Mouse (Mus musculus) heart, embryonic 13.5 days (tissue): Measurements from ENCODE around the gene Washc1. TPM values are rescaled to one million over a fixed set of nuclear protein-coding genes. Genes with fewer than 3 reads are reported as not detected.
"Not testable (repeated sequence)": the region's sequence is repeated elsewhere in the genome, so short reads cannot be mapped to it uniquely, and the experiment has no call there.

Experiments used
- ATAC-seq: fragments of 200-750 bp; cut with Nextera tagmentation; 2 replicates; pipeline ENCODE4 v1.8.0; 2017; ENCODE audit warnings: moderate TSS enrichment; ENCODE audit not compliant: insufficient number of reproducible peaks, low FRiP score, low TSS enrichment; ENCODE audit errors: extremely low read depth
- H3K27ac ChIP-seq: fragments of 300-500 bp; sonication (generic); replicated peaks from 2 replicates; pipeline ENCODE4 v1.5.1; 2015; ENCODE audit warnings: moderate library complexity, mild to moderate bottlenecking, inconsistent platforms
- H3K27me3 ChIP-seq: fragments of 300-500 bp; sonication (generic); replicated peaks from 2 replicates; pipeline ENCODE4 v1.6.1; 2015; ENCODE audit warnings: mild to moderate bottlenecking, inconsistent platforms
- H3K36me3 ChIP-seq: fragments of 300-500 bp; sonication (generic); 2 replicates; pipeline ENCODE4 v1.6.1; 2015; ENCODE audit warnings: mild to moderate bottlenecking, inconsistent platforms
- H3K4me1 ChIP-seq: fragments of 300-500 bp; sonication (generic); 2 replicates; pipeline ENCODE4 v1.6.1; 2015; ENCODE audit warnings: inconsistent platforms
- H3K4me2 ChIP-seq: fragments of 300-500 bp; sonication (generic); 2 replicates; pipeline ENCODE4 v1.6.1; 2015; ENCODE audit warnings: inconsistent platforms, mild to moderate bottlenecking, moderate library complexity
- H3K4me3 ChIP-seq: fragments of 300-500 bp; sonication (generic); 2 replicates; pipeline ENCODE4 v1.5.1; 2015; ENCODE audit warnings: moderate library complexity, mild to moderate bottlenecking, inconsistent platforms
- H3K9ac ChIP-seq: fragments of 300-500 bp; sonication (generic); 2 replicates; pipeline ENCODE4 v1.6.1; 2015; ENCODE audit warnings: inconsistent platforms, mild to moderate bottlenecking, moderate library complexity
- H3K9me3 ChIP-seq: fragments of 300-500 bp; sonication (generic); 2 replicates; pipeline ENCODE4 v1.6.1; 2016; ENCODE audit warnings: inconsistent platforms
- WGBS: fragments of 180-500 bp; shearing (Covaris S2); methylation state at CpG from one replicate; pipeline ENCODE4 v1.1.7; 2015; ENCODE audit warnings: mixed read lengths; 5-methylcytosine and 5-hydroxymethylcytosine counted together
- polyA plus RNA-seq: library from polyadenylated mRNA; unstranded; fragments of >200 nt; fragmentation: Nextera tagmentation; extraction: Ambion mirVana; gene quantifications from 2 replicates; pipeline ENCODE4 v1.2.1, GENCODE M21; 2015

Washc1 gene
- polyA plus RNA-seq, 1 experiment from 2014 or later: 25.0 TPM

- peak overlapping the region; percentile 80 for H3K4me3 ChIP-seq
- H3K9ac ChIP-seq: peak overlapping the region; percentile 87
- peaks cover 35% of the 10 kb centered on the region for H3K36me3 ChIP-seq
- 38% methylated on average over 4 of the region's 4 CpGs for WGBS
- H3K27ac ChIP-seq: 0 out of 2 replicates have a peak overlapping the region, but pooled peaks have one; percentile 69
- no peaks in the 10 kb centered on the region for H3K9me3 ChIP-seq
- no peaks in the 10 kb centered on the region for H3K27me3 ChIP-seq
- no peak for ATAC-seq
- H3K4me2 ChIP-seq: peak overlapping the region; percentile 80
- peaks cover 17% of the 10 kb centered on the region for H3K4me1 ChIP-seq
These were observed 821 bp downstream of the Washc1 start for GRCm38 (mm10) chr17:66112166-66112565.

GRCm38 (mm10) chr17:66118991-66119390, 7.6 kb downstream of the Washc1 start:
- H3K9ac ChIP-seq: no peak overlapping the region
- no peak overlapping the region for H3K4me2 ChIP-seq
- no peak for ATAC-seq
- H3K9me3 ChIP-seq: no peaks in the 10 kb centered on the region
- peaks cover 66% of the 10 kb centered on the region for H3K36me3 ChIP-seq
- no peak overlapping the region for H3K27ac ChIP-seq
- no peak overlapping the region for H3K4me3 ChIP-seq
- H3K4me1 ChIP-seq: 0 out of 2 replicates have a peak, but pooled peaks cover 2% of the 10 kb centered on the region
- 83% methylated on average over 8 of the region's 8 CpGs for WGBS
- H3K27me3 ChIP-seq: no peaks in the 10 kb centered on the region

- Histone ChIP-seq H3K9ac (no peak overlapping the region), H3K27ac (no peak overlapping the region), H3K4me3 (no peak overlapping the region), H3K9me3 (no peaks in the 10 kb centered on the region), H3K4me2 (no peak overlapping the region), H3K27me3 (no peaks in the 10 kb centered on the region), H3K4me1 (peaks cover 18% of the 10 kb centered on the region), H3K36me3 (peaks cover 49% of the 10 kb centered on the region)
- ATAC-seq: no peak
- WGBS: 78% methylated on average over 1 of the region's 1 CpGs
These were observed 9.4 kb downstream of the Washc1 start for GRCm38 (mm10) chr17:66120701-66121100.

DNA sequence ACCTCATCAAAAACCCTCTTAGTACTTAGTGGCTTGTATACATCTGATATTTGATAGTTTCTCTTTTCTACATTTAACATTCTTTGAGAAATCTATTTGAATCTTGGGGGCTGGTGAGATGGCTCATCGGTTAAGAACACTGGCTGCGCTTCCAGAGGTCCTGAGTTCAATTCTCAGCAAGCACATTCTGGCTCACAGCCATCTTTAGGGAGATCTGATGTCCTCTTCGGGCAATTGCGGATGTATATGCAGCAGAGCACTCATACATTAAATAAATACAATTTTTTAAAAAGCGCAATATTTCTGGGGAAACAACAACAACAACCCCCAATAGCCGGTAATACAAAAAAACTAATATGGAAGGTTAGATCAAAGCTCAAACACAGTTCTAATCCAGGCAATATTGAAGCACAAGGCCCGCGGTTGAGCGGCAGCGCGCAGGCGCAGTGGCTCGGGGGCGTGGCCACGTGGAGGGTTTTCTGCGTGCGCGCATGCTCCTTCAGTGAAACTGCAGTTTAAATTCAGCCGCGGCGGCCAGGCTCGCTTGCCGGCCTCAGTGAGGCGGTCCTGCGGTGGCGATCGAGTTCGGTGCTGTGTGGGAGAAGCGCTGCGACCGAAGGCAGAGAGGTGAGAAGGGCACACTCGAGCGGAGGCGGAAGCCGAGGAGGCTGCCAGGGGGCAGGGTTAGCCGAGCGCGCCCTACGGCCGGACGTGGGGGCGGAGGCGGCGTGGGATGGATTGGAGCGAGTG, 11.9 kb downstream of the Washc1 start, which contains the start of gene Ddx11:
TSS of gene Ddx11 (plus strand) at position 455 of the 750 bp plus-strand sequence.
- peak within 1 kb of the TSS; percentile 91 for H3K27ac ChIP-seq

GRCm38 (mm10) chr17:66123816-66124610, 12.7 kb downstream of the Washc1 start:
- Histone ChIP-seq H3K27me3 (no peaks in the 10 kb centered on the region), H3K4me1 (peaks cover 18% of the 10 kb centered on the region), H3K9me3 (no peaks in the 10 kb centered on the region), H3K36me3 (peaks cover 45% of the 10 kb centered on the region), H3K27ac (peak overlapping the region; percentile 91), H3K9ac (peak overlapping the region; percentile 88), H3K4me3 (peak overlapping the region; percentile 88), H3K4me2 (peak overlapping the region; percentile 74)
- ATAC-seq: no peak
- WGBS: 1% methylated on average over 20 of the region's 20 CpGs

More for the DNA sequence above, 11.9 kb downstream of the Washc1 start, which contains the start of gene Ddx11:
- peak; percentile 80 for ATAC-seq
- H3K9ac ChIP-seq: peak within 1 kb of the TSS; percentile 88
- H3K4me1 ChIP-seq: peaks cover 18% of the 10 kb centered on the region
- no peaks in the 10 kb centered on the region for H3K27me3 ChIP-seq
- H3K9me3 ChIP-seq: no peaks in the 10 kb centered on the region
- 6% methylated on average over 45 of the region's 45 CpGs for WGBS
- peak within 1 kb of the TSS; percentile 88 for H3K4me3 ChIP-seq
- H3K36me3 ChIP-seq: peaks cover 46% of the 10 kb centered on the region
- peak within 1 kb of the TSS; percentile 74 for H3K4me2 ChIP-seq

- Histone ChIP-seq H3K4me3 (0 out of 2 replicates have a peak overlapping the region, but pooled peaks have one; percentile 88), H3K9me3 (no peaks in the 10 kb centered on the region), H3K4me1 (peaks cover 18% of the 10 kb centered on the region), H3K36me3 (peaks cover 44% of the 10 kb centered on the region), H3K27me3 (no peaks in the 10 kb centered on the region), H3K9ac (peak overlapping the region; percentile 69), H3K4me2 (peak overlapping the region; percentile 74), H3K27ac (0 out of 2 replicates have a peak overlapping the region, but pooled peaks have one; percentile 20)
- no peak for ATAC-seq
- WGBS: 54% methylated on average over 5 of the region's 5 CpGs
These were observed 13.9 kb downstream of the Washc1 start for GRCm38 (mm10) chr17:66125211-66125610.

DNA sequence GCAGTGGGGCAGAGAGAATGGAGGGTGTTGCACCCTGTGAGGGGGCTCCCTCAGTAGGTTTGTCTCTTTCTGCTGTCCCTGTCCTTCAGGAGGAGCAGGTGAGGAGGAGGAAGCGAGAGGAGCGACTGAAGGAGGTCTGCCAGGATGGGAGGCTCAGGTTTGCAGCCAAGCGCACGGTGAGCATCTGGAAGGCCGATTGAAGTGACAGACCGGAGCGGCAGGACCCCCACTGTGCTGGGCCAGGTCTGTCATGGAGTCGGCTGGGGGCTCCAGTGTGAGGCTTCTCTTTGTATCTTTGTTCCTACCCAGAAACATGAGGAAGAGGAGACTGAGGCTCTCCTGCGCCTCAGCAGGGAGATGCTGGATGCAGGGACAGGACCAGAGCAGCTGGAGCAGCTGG, 19.0 kb downstream of the Washc1 start:
- peaks cover 9% of the 10 kb centered on the region for H3K9me3 ChIP-seq
- peaks cover 3% of the 10 kb centered on the region for H3K4me1 ChIP-seq
- no peak overlapping the region for H3K4me3 ChIP-seq
- WGBS: 83% methylated on average over 9 of the region's 9 CpGs
- no peak for ATAC-seq
- no peak overlapping the region for H3K4me2 ChIP-seq
- H3K27ac ChIP-seq: no peak overlapping the region
- H3K27me3 ChIP-seq: no peaks in the 10 kb centered on the region
- peaks cover 90% of the 10 kb centered on the region for H3K36me3 ChIP-seq
- H3K9ac ChIP-seq: no peak overlapping the region

GRCm38 (mm10) chr17:66131212-66131611, 19.9 kb downstream of the Washc1 start:
- 94% methylated on average over 4 of the region's 4 CpGs for WGBS

DNA sequence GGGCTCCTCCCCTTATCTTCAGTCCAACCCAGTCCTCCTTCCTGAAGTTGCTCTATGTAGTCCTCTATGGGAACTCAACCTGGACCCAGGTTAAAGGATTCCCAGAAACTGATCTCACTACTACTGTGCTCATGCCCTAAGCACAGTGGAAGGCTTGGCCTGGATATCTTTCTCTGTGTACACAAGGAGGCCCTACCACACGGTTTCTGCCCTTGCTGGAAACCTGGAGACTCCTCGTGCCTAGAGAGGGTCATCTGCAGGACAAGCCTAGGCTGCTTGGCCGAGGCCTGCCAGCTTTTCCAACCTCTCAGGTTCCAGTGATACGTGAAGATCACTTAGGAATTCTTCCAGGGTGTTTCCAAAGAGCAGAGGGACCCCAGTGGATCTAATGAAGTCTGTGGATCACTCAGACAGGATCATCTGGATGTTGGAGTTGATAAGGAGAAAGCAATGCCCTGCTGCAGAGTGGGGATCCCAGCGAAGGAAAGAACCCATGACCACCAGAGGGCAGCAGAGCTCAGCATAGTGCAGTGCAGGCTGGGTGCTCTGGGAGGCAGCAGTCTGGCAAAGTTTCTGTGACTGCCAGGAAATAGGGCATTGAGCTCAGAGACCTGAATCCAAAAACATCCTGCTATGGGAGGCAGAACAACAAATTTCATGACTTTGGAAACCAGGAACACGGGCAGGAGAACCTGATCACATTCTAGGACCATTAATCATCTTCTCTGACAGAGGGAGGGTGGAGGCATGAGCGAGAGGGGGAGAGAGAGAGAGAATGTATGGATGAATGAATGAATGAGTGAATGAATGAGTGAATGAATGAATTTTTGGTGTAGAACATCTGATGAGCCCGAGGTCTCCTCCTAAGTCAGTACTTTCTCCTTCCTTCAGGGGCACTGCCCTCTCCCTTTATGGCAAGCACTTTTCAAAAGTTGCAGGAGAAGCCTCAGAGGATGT, 41.6 kb downstream of the Washc1 start:
- not testable (repeated sequence) for H3K4me3 ChIP-seq, H3K4me2 ChIP-seq, H3K27ac ChIP-seq, H3K27me3 ChIP-seq, H3K4me1 ChIP-seq, H3K9me3 ChIP-seq, H3K9ac ChIP-seq
- 74% methylated on average over 5 of the region's 8 CpGs for WGBS
- H3K36me3 ChIP-seq: peaks cover 43% of the 10 kb centered on the region
- ATAC-seq: peak; percentile 37; the same call in 1 of the 2 replicates

More at GRCm38 (mm10) chr17:66131212-66131611, 19.9 kb downstream of the Washc1 start:
- H3K27ac ChIP-seq: no peak overlapping the region
- H3K27me3 ChIP-seq: no peaks in the 10 kb centered on the region
- H3K9me3 ChIP-seq: peaks cover 9% of the 10 kb centered on the region
- H3K4me3 ChIP-seq: no peak overlapping the region
- ATAC-seq: no peak
- H3K4me2 ChIP-seq: no peak overlapping the region
- peaks cover 97% of the 10 kb centered on the region for H3K36me3 ChIP-seq
- no peak overlapping the region for H3K9ac ChIP-seq
- no peaks in the 10 kb centered on the region for H3K4me1 ChIP-seq

DNA sequence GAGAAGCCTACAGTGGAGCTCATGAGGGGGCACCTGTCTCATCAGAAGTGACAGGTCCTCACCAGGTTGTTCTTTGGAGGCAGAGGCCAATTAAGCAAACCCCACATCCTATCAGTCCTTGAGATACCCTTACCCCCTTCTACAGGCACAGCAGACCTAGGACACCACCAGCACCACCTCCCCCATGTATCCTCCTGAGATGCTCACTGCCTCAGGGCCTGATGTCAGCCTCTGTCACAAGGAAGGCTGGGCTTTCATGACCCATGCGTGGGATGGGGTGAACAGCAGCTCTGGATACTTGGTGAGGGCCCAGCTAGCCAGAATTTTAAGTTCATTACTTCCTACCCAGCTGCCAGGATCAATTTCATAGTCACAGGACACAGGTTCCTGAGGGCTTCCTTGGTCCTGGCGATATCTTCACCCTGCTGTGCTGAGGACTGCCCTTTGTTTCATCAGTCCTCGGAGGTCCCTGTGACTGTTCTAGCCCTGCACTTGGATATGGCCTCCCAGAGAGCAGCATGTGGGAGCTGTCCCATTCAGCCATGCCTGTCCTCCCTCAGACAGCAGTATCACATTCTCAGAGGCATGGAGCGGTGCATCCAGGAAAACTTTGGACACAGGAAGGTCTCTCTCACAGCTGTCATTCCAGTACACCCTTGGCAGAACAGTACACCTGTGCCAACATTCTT, 42.5 kb downstream of the Washc1 start:
- not testable (repeated sequence) for H3K9me3 ChIP-seq, ATAC-seq, H3K27me3 ChIP-seq, H3K27ac ChIP-seq, H3K4me1 ChIP-seq, H3K4me2 ChIP-seq, H3K9ac ChIP-seq, H3K4me3 ChIP-seq
- WGBS: 90% methylated on average over 4 of the region's 4 CpGs
- H3K36me3 ChIP-seq: peaks cover 34% of the 10 kb centered on the region
